Mouse (Mus musculus): ENCODE data around the gene Hpd. TPM values are rescaled to one million over a fixed set of nuclear protein-coding genes. Genes with fewer than 3 reads are reported as not detected.

Gene Hpd
- total and polyA plus RNA-seq, 3 experiments, result 0.20 TPM; not detected in 2

DNA sequence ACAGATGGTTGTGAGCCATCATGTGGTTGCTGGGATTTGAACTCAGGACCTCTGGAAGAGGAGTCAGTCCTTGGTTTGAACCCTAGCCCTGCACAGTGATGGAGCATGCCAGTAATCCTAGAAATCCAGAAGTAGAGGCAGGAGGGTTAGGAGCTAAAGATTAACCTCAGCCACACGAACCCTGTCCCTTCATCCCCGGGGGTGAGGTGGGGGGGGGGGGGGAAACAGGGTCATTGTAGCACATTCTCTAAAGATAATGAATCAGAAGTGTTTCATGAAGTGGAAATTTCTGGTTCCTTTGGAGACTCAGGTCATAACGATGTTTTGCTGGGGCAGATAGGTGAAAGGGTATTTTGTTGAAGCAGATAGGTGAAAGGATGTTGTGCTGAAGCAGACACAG lies 8.4 kb upstream of the Hpd start:
- no peak for DNase-seq (ENCODE audit: extremely low read depth)
- H3K36me3 ChIP-seq (replicated peaks in 1 of 2; ENCODE audit: control insufficient read depth in 1 of 2, insufficient read depth in 1 of 2, low read length in 1 of 2), result no peaks in the 10 kb centered on the region
- H3K4me3 ChIP-seq (replicated peaks in 1 of 3; ENCODE audit: low read depth in 2 of 3, low read length in 2 of 3, poor library complexity in 1 of 3), result no peak overlapping the region
- dilution Hi-C loops (cut with MboI; ENCODE audit: extremely low pct_ligation_motif_present, extremely low pct_unique_long_range_greater_than_20kb, low sequenced_read_pairs) (no loop called here), in situ Hi-C loops (cut with MboI; ENCODE audit: low pct_ligation_motif_present, low pct_unique_long_range_greater_than_20kb, low sequenced_read_pairs) (loop anchor here (5.0 kb wide), 1 partner anchor 36 kb away; no protein-coding TSS in a partner anchor)
- no peaks in the 10 kb centered on the region for H3K9me3 ChIP-seq (replicated peaks; ENCODE audit: low read length)
- no peaks in the 10 kb centered on the region for H3K79me2 ChIP-seq (replicated peaks; ENCODE audit: control insufficient read depth, extremely low read depth, insufficient read depth, poor library complexity, severe bottlenecking)
- peaks cover 15% of the 10 kb centered on the region for H3K27me3 ChIP-seq (replicated peaks)
- no peak overlapping the region for H3K9ac ChIP-seq (ENCODE audit: insufficient read depth, low read depth)
- no peak overlapping the region for H3K4me2 ChIP-seq (ENCODE audit: insufficient read depth, low read depth, poor library complexity, severe bottlenecking)
- no peaks in the 10 kb centered on the region for H3K4me1 ChIP-seq (ENCODE audit: control insufficient read depth in 1 of 2, insufficient read depth in 2 of 2)
- H3K27ac ChIP-seq (ENCODE audit: insufficient read depth, low read depth), result no peak overlapping the region
- TF ChIP-seq IRF4 (IDR thresholded peaks at IDR 0.05; ENCODE audit: low read depth, low read length), result no peak
- TF ChIP-seq USF2 (conservative IDR thresholded peaks at IDR 0.05; ENCODE audit: low read depth, low read length), result no peak
- TF ChIP-seq ZKSCAN1 (IDR thresholded peaks at IDR 0.05; ENCODE audit: borderline replicate concordance, low read depth, low read length), result no peak
- TF ChIP-seq JUND (conservative IDR thresholded peaks at IDR 0.05; ENCODE audit: low read depth, low read length), result no peak
- no peak for TF ChIP-seq CHD1 (IDR thresholded peaks at IDR 0.05; ENCODE audit: low read depth, low read length)
- no peak for TF ChIP-seq GABPA (IDR thresholded peaks at IDR 0.05; ENCODE audit: insufficient replicate concordance, low read depth, low read length)
- TF ChIP-seq E2F4 (IDR thresholded peaks at IDR 0.05; ENCODE audit: insufficient replicate concordance, low read depth, low read length), result no peak
- TF ChIP-seq MYC (IDR thresholded peaks at IDR 0.05; ENCODE audit: low read depth, low read length), result no peak
- no peak for TF ChIP-seq EP300 (IDR thresholded peaks at IDR 0.05; ENCODE audit: low read length)
- no peak for TF ChIP-seq CTCF (conservative IDR thresholded peaks at IDR 0.05 in 1 of 2, IDR thresholded peaks at IDR 0.05 in 1 of 2; ENCODE audit: low read depth in 2 of 2, low read length in 2 of 2)
- TF ChIP-seq HCFC1 (IDR thresholded peaks at IDR 0.05; ENCODE audit: low read depth, low read length), result no peak
- no peak for TF ChIP-seq TBP (conservative IDR thresholded peaks at IDR 0.05; ENCODE audit: low read depth, low read length)
- TF ChIP-seq PAX5 (IDR thresholded peaks at IDR 0.05; ENCODE audit: low read length), result no peak
- no peak for TF ChIP-seq ZC3H11A (IDR thresholded peaks at IDR 0.05; ENCODE audit: low read depth, low read length)
- TF ChIP-seq TCF12 (IDR thresholded peaks at IDR 0.05; ENCODE audit: low read depth, low read length), result no peak

DNA sequence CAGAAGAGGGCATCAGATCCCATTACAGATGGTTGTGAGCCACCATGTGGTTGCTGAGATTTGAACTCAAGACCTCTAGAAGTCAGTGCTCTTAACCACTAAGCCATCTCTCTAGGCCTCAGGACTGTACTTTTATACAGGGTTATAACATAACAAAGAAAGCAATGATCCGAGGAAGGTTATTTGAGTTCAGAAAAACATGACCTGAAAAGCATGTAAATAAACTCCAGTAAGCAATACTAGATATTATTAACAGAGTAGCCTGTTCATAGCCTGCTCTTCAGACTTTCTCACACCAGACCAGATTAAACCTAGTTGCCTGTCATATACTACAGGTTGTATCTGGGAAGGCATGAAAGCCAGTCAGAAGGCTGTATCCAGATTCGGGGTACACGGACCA lies 4.8 kb upstream of the Hpd start:
- Histone ChIP-seq H3K79me2 (replicated peaks; ENCODE audit: control insufficient read depth, extremely low read depth, insufficient read depth, poor library complexity, severe bottlenecking) (no peaks in the 10 kb centered on the region), H3K4me1 (ENCODE audit: control insufficient read depth in 1 of 2, insufficient read depth in 2 of 2) (no peaks in the 10 kb centered on the region), H3K4me3 (replicated peaks in 1 of 3; ENCODE audit: low read depth in 2 of 3, low read length in 2 of 3, poor library complexity in 1 of 3) (no peak overlapping the region), H3K9me3 (replicated peaks; ENCODE audit: low read length) (no peaks in the 10 kb centered on the region), H3K27ac (ENCODE audit: insufficient read depth, low read depth) (no peak overlapping the region), H3K4me2 (ENCODE audit: insufficient read depth, low read depth, poor library complexity, severe bottlenecking) (no peak overlapping the region), H3K9ac (ENCODE audit: insufficient read depth, low read depth) (no peak overlapping the region), H3K27me3 (replicated peaks) (peaks cover 9% of the 10 kb centered on the region), H3K36me3 (replicated peaks in 1 of 2; ENCODE audit: control insufficient read depth in 1 of 2, insufficient read depth in 1 of 2, low read length in 1 of 2) (no peaks in the 10 kb centered on the region)
- TF ChIP-seq TBP (conservative IDR thresholded peaks at IDR 0.05; ENCODE audit: low read depth, low read length) (no peak), MXI1 (IDR thresholded peaks at IDR 0.05; ENCODE audit: low read depth, low read length) (no peak), SIN3A (IDR thresholded peaks at IDR 0.05; ENCODE audit: low read length) (no peak), MAFK (IDR thresholded peaks at IDR 0.05; ENCODE audit: insufficient replicate concordance, low read length) (no peak), NRF1 (IDR thresholded peaks at IDR 0.05; ENCODE audit: low read depth, low read length) (no peak), POLR2A (IDR thresholded peaks at IDR 0.05; ENCODE audit: low read depth, low read length) (no peak), USF1 (IDR thresholded peaks at IDR 0.05; ENCODE audit: low read depth, low read length) (no peak), IRF4 (IDR thresholded peaks at IDR 0.05; ENCODE audit: low read depth, low read length) (no peak), MAZ (IDR thresholded peaks at IDR 0.05; ENCODE audit: low read depth, low read length) (no peak), KAT2A (IDR thresholded peaks at IDR 0.05; ENCODE audit: insufficient replicate concordance, low read length) (no peak), ZNF384 (IDR thresholded peaks at IDR 0.05; ENCODE audit: low read depth, low read length) (no peak), HCFC1 (IDR thresholded peaks at IDR 0.05; ENCODE audit: low read depth, low read length) (no peak)
- in situ Hi-C loops (cut with MboI; ENCODE audit: low pct_ligation_motif_present, low pct_unique_long_range_greater_than_20kb, low sequenced_read_pairs) (no loop called here), dilution Hi-C loops (cut with MboI; ENCODE audit: extremely low pct_ligation_motif_present, extremely low pct_unique_long_range_greater_than_20kb, low sequenced_read_pairs) (no loop called here)
- DNase-seq (ENCODE audit: extremely low read depth), result no peak

Measured in CH12.LX (cell line).